Mouse (Mus musculus) liver (tissue): Measurements from ENCODE around the gene Cask.

Source experiments
- DNase-seq: peaks from one replicate; pipeline ENCODE4 v3.0.0-alpha.2; 2020; ENCODE audit warnings: mixed read lengths

Gene Cask

DNA sequence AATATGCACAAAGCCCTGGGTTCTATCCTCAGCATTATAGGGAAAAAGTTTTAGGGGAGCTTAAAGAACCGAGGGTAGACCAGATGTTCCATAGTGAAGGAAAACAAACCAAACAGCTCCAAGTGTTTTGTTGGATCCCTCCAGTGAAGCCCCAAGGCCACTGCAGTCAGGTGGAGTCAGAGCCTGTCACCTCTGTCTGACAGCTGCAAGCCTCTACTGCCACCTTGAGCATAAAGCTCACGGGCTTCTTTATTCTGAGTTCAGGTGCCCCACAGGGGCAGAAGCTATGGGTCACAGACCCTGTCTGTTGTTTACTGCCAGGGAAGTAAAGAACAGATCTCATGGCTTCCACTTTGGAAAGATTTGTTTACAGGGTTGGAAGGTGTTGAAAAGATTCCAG is 338.0 kb downstream of the Cask start:
- no peak for DNase-seq

DNA sequence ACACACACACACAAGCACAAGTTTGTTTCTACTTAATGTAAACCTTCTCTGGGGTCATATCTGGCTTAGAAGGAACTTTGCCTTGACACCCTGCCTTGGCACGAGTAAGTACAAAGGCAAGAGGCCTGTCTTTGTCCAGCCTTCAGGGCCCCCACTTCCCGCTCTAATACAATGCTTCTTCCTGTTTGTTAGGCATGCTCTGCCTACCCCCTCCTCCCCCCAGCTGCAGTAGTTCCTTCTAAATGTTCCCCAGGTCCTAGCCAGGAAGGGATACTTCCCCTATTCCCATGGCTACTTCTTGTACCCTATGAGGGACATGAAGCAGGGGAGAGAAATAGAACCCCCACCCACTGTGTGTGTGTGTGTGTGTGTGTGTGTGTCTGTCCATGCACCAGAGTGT is 344.8 kb downstream of the Cask start:
- no peak for DNase-seq

DNA sequence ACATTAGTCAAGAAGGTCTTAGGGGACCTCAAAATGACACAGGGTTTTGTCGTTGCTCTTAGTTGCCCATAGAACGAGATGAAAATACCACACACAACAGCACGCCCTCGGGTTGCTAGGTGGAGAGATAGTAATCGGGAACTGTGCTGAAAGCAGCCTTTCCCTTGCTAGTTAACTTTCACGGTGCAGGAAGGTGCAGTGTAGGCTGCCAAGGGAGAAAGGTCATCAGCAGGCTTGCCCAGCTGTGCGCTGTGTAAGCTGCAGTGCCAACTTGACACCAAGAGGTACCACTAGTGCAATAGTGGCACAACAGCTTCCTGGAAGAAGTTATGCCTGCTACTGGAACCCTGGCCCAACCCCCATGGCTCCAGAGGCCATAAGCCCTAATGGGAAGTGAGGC is 346.8 kb downstream of the Cask start:
- DNase-seq: no peak

DNA sequence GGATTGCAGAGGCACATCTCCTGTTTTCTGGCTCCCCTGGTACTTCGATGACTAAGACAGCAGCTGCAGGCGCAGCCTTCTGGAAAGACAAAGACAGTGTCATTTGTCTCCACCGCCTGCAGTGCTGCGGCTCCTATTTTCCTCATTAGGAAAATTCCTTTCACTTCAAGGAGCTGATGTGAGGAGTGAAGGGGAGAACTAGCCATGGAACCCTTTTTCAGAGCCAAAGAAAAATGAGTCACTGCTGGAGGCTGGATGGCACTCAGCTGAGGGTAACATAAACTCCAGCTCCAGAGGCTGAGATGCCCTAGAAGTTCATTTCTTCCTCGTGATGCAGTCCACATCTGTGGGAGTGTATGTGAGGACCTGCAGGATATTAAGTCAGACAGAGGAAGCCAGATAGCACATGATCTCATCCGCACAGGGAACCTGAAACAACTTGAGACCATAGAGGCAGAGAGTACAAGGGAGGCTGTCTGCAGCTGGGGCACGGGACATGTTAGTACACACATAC is 348.2 kb downstream of the Cask start:
- DNase-seq: no peak

DNA sequence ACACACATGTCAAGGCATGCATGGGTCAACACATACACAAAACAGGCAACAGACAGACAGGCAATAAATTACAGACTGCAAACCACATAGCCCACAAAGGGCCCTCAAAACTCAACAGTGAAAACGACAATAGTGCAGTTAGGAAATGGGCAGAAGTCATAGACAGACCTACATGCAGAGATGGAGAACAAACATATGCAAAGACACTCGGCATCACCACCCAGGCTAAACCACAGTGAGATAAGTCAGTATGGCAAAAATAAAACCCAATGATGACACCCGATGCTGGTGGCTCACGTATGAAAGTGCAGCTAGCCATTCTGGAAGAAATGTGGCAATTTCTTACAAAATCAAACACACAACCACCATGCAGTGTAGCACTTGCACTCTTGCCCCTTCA is 350.9 kb downstream of the Cask start:
- no peak for DNase-seq

DNA sequence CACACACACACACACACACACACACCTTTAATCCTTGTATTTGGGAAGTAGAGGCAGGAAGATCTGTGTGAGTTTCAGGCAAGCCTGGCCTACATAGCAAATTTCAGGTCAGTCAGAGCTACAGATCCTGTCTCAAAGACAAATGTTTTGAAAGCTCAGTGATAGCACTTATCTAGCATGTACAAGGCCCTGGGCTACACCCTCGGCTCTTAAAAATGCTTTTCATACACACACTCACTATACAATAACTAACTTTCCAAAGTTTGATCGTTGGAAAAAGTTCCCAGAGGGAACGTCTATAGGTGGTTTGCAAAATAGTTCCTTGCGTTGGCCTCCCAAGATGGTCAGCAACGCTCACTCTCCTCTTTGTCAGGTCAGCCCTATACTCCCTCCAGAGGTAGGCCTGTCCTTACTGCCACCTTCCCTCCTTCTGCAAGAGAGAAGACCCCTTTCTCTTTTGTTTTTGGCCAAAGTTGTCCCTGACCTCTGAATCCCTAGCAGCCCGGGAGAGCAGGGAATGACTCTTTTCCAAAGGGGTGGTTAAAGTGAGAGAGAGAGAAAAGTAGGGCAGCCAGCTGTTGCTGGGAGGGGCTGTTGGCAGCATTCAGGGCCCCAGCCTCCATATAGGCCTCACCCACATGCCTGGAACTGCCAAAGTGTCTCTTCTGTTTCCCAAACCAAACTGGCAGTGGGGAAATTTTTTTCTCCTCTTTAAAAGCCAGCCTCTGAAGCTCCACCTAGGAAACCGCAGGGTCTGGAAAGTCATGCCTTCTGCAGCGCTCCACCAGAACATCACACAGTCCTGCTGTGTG is 356.1 kb downstream of the Cask start:
- peak; percentile 18 for DNase-seq

DNA sequence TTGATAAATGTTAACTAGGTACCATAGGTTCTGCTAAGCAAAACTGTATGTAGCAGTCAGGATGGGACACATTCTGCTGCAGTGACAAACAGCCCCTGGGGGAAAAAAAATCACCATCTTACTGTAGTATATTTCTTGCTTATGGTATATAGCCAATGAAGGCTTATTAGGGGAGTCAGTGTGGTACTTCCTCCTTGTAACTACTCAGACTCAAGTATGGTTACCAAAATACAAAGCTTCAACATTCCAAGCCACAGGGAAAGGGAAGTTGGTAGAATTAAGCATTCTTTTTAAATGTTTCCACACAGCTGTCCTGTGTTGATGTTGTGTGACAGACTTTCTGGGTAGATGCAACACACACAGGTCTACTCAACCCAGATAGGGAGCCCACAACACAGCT is 358.2 kb downstream of the Cask start:
- no peak for DNase-seq

DNA sequence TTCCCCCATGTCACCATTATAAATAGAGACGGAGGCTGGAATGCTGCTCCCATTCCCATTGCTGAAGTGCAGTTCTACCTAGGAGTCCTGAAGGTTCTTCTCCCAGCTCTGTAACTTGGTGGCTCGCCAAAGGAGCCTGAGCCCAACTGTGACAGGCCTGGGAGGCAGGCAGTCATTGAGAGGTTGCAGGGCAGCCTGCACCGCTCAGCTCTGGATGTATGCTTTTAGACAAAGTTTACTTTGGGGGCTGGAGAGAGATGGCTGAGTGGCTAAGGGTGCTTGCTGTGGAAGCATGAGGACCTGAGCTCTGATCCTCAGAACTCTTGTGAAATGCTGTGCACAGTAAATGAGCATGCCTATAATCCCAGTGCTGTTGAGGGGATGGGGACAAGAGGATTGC is 360.2 kb downstream of the Cask start:
- DNase-seq: no peak

DNA sequence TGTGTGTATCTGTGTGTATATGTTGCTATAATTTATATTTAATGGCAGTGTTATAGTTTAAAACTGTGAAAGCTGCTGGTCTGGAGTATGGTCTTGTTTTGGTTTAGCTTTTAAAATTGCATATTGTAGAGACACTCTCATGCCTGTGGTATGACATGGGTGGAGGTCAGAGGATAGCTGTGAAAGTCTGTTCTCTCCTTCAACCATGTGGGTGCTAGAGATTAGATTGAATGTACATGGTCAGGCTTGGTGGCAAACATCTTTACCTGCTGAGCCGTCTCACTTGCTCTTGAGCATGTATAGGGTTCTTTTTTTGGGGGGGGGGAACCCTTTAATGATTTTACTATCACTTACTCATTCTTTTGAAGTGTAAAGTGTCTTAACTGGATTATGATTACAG is 361.4 kb downstream of the Cask start:
- no peak for DNase-seq

DNA sequence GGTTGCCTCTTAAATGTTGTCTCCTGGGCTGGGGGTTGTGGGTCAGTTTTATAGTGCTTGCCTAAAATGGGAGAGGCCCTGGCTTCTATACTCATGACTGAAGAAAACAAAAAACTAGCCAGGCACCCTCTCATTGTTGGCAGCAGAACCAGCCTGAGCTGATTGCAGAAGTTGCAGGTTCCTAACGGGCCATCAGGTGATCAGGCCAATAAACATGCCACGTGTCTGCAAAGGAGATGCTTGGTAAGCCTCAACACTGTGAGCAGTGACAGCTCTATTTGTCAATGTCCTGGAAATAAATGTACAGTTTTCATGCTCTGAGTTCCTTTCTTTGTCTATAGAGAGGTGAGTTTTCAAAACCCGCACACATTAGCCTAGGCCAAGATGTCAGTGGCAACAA is 362.2 kb downstream of the Cask start:
- DNase-seq: no peak

DNA sequence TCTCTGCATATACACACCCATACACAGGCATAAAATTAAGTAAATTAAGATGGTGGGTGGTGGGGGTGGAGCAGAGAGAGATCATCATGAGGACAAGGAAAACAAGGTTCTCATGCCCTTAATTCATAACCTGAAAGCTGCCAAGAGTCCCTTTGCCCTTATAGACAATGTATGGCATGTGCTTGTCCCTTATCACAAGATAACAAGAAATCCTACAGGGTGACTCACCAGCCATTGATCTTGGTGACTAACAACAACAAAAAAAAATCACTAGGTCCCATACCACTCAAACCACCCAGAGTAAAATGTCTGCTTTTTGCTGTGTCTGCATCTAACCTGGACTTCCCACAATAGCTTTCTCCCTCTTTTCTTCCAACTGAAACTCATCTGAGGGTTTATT is 366.7 kb downstream of the Cask start:
- no peak for DNase-seq

DNA sequence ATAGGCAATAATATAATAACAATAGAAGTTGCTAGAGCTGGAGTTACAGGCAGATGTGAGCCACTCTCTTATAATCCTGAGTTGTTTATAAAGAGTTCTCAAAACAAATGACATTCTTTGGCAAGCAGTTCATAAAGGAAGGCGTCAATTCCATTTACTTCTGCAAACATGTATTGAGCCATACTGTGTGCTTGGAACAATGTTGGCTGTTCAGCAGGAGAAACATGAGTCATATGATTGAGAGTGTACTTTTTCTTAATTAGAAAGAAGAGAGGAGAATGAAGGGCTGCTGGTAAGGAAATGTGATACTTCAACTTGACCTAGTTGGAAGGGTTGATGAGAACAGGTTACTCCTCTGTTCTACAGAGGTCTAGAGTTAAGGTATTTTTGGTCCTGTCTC is 368.6 kb downstream of the Cask start:
- DNase-seq: no peak

DNA sequence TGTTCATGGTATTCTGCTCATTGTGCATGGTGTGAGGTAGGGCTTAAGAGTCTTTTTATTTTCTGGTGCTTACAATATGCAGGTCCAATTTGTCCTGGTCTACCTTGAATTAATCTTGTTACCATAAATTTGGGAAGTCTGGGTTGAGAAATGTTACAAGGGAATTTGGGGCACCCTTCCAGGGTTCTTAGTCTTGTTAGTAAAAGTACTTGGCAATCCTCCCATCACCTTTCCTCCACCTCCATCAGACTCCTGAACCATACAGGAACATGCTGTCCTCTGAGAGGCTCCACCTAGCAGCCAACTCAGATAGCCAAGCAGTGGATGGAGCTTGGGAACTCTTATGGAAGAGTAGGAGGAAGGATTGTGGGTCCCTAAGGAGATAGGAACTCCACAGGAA is 371.6 kb downstream of the Cask start:
- no peak for DNase-seq

DNA sequence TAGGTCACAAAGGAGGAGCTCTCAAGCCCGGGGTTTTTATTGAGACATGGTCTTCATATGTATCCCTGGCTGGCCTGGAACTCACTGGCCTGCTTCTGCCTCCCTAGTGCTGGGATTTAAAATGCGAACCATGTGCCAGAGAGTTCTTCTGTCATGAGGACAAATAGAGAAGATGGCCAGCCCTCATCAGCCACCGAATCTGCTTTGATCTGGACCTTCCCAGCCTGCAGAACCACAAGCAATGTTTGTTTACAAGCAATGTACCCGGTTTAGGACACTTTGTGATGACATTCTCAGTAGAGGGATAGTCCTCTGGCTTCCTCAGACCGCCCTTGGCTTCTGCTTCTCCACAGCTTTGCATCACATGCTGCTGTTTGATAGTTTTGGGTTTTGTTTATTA is 372.9 kb downstream of the Cask start:
- no peak for DNase-seq

DNA sequence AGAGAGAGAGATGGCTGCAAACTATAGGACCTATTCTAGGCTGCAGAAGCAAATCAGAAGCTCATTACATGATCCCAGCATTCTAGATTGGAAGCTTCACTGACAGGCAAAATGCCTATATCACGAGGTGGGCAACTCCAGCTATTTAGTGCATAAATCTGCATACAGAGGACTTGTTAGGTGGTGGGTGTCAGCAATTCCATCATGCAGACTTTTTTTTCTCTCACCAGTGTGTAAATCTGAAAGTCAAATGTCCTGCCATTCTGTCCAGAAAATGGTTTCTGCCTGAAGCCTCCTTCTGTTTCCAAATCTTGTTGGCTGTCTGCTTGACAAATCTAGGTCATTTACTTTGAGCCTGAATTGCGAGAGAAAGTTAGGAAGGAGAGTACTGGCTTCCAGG is 373.6 kb downstream of the Cask start:
- DNase-seq: no peak

DNA sequence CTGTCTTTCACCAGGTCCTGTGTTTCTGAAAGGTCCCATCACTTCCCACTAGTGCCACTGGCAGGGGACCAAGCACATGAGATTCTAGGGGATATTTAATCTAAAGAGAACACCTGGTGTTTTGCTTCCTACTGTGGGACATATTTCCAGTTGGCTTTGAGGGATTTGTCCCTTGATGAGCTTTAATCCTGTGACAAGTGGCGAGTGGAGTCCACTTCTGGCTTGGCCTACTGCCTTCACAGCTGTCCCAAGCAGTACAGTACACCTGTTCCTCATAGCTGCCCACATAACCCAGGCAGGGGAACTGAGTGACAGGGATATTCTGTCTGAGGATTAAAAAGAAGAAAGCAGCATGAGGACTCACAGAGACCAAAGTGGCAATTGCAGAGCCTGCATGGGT is 375.8 kb downstream of the Cask start:
- DNase-seq: no peak

DNA sequence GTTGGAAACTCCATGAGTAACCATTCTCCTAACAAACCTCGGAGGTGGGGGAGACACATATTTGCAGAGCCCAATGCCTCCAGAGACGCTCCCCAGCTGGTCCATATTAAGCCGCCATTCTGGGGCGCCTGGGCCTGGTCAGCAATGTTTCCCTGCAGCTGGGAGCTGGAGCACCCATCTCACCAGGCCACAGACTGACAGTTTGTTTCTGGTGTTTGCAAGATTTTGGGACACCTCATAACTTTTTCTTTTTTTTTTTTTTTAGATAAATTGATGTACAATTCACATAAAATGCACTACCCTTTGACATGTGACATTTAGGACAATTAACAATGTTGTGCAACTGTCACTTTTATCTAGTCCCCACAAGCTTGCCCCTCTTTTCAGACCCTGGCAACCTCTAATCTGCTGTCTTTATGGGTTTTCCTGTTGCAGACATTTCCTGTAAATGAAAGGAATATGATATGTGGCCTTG is 378.4 kb downstream of the Cask start:
- DNase-seq: no peak

DNA sequence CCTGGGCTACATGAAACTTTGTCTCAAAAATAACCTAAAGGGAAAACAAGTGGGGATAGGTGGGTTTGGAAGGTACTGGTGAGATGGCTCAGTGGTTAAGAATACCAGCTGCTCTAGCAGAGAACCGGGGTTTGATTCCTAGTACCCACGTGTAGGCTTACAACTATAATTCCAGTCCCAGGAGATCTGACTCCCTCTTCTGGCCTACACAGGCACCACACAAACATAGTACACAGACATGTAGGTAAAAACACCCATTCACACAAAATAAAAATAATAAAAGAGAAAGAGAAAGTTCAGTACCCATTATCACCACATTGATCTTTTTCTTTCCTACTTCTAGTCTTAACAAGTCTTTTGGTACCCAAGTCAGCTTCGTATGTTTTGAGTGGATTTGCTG is 379.2 kb downstream of the Cask start:
- DNase-seq: no peak

DNA sequence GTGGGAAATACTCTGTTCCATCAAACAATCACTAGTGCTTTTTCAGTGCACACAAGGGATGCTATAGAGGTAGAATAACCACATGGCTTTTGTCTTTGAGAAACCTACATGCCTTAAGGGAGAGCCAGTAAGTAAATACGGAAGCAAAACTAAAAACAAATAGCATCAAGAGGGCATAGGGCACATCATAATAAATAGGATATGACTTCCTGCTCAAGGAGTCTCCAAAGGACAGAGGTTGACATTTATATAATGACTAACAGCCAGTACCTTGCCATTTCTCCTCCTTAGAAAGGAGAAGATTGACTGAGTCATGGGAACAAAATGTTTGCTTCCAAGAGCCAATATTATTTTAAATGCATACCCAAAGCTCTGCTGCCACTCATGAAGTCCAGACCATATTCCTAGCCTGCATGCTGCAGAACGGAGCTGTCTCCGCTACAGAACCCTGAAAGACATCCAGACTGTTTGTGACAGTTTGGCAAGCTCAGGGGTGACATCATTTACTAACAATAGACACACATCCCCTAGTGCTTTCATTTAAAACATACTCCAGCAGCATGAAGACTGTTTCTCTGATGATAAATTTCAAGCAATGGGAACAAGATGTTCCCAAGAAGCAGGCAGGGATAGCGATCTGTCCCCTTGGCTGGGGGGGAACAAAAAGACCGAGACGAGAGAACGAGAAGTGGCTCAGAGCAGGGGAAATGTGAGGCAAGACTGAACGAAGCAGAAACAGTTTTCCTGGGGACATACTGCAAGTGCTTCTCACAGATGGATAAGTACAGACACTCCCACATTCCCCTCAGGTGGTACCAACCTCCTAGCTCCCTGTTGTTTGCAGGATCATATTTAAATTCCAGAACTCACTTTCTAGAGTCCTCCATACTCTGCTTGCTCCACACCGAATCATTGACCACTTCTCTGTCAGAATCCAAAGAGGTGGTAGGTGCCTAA is 381.7 kb downstream of the Cask start:
- DNase-seq: no peak

DNA sequence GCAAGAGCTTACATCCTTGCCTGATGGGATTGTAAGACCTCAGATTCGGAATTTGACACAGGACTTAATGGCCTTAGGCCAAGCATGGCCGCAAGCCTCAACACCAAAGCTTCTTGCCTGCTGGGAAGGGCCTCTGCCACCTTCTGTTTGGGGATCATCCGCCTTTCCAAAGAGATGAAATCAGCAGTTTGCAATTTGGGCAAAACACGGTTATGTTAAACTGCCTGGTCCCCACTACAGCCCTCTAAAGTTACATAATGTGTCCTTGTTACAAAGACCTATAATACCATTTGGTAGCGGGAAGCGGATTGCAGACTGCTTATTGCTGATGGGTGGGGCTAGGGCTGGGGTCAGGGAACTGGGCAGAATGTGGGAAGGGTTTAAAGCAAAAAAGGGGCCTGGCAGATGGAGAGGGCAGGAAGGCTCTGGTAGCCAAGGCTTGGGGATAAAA is 384.0 kb downstream of the Cask start:
- no peak for DNase-seq
